Mouse (Mus musculus): ENCODE data around the gene Itih2. TPM values are rescaled to one million over a fixed set of nuclear protein-coding genes. Genes with fewer than 3 reads are reported as not detected.
A peak's percentile ranks its signal among the peaks of the same experiment; 100 is the strongest.

The Itih2 gene
- polyA plus RNA-seq, 1 experiment from 2014 or later = 4.9 TPM

DNA sequence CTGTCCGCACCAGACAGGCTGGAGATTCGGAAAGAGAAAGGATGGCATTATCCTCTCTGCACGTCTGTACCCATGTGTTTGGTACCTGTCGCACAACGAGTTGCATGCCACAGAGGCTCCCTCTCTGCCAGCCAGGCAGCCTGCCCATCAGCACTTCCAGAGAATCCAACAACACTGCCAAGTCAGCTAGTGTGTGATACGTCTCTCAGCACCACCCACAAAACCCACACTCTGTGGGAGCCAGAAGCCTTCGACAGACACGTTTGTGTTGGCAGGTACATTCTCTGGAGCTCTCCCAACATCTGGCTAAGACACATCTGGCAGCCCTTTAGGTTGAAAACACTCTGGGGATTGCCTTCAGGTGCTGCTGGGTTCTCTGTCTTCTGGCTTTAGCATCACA lies 16.0 kb upstream of the Itih2 start:
- Histone ChIP-seq H3K9me3 (ENCODE audit: control insufficient read depth, low read length) (no peaks in the 10 kb centered on the region), H3K4me2 (ENCODE audit: low read length) (no peak overlapping the region), H3K4me3 (ENCODE audit: low read length) (no peak overlapping the region), H3K36me3 (ENCODE audit: control insufficient read depth, insufficient read depth, low read length) (no peaks in the 10 kb centered on the region), H3K27ac (ENCODE audit: low read depth, low read length) (no peak overlapping the region), H3K9ac (ENCODE audit: low read depth, low read length) (no peak overlapping the region), H3K27me3 (replicated peaks; ENCODE audit: control insufficient read depth, insufficient read depth, low read length) (no peaks in the 10 kb centered on the region), H3K4me1 (ENCODE audit: control insufficient read depth, insufficient read depth, low read depth, low read length) (no peaks in the 10 kb centered on the region)
- ATAC-seq = 0 out of 2 replicates have a peak, but pooled peaks have one; percentile 37
- WGBS = 64% methylated on average over 8 of the region's 8 CpGs

DNA sequence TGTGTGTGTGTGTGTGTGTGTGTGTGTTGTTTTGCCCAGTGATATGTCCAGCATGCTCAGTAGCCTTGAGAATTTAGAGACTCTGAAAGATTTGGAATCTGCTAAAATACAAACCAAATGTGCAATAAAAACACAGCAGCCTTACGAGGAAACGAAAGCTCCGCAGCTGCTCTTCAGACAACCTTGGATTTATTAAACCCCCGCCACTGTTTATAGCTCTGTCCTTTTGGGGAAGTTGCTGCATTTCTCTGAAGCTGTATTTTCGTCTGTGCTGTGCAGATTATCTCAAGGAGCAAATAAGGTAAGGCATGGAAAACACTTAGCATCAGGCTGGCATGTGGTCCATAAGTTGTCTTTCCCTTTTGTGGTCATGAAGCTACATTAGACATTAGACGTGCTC lies 14.3 kb upstream of the Itih2 start:
- no peak for ATAC-seq
- Histone ChIP-seq H3K9ac (ENCODE audit: low read depth, low read length) (no peak overlapping the region), H3K4me1 (ENCODE audit: control insufficient read depth, insufficient read depth, low read depth, low read length) (no peaks in the 10 kb centered on the region), H3K4me2 (ENCODE audit: low read length) (no peak overlapping the region), H3K9me3 (ENCODE audit: control insufficient read depth, low read length) (no peaks in the 10 kb centered on the region), H3K27ac (ENCODE audit: low read depth, low read length) (no peak overlapping the region), H3K4me3 (ENCODE audit: low read length) (no peak overlapping the region), H3K36me3 (ENCODE audit: control insufficient read depth, insufficient read depth, low read length) (no peaks in the 10 kb centered on the region), H3K27me3 (replicated peaks; ENCODE audit: control insufficient read depth, insufficient read depth, low read length) (no peaks in the 10 kb centered on the region)
- 78% methylated on average over 6 of the region's 6 CpGs for whole genome bisulfite sequencing

DNA sequence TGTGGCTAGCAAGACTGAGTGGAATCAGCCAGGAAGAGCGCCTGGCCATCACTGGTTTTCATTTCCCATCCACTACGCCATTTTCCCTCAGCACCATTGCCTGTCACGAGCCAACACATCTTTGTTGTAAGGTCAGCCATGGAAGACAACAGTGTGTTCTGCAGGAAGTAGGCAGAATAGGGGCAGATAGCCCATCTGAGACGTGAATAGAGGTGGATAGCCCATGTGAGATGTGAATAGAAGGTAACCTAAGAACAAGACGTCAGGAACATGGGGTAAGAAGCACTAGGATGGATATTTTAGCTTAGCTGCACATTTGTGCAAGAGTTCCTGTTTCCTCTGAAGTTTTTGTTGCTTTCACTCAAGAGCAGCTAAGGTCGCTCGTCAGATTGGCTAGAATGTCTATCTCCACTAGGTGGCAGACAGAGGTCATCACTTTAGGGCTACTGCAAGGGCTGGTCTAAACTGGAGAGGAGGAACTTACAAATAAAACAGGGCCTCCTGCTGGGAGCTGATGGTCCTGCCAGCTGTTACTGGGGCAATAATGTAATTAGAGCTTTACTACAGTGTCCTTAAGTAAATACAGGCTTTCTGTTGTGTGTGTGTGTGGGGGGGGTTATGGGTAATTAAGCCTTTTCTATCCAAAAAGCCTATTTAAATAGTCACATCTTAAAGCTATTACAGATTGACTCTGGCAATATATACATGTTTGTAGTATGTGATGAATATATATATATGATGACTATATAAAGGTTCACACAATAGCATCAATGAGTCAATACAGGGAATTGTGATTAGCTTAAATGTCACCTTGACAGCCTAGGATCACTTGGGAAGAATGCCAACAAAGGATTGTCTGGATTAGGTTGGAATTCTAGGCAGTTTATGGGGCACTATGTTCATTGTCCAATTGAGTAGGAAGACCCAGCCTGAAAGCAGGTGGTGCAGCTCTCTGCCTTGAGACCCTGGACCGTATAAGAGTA lies 11.6 kb upstream of the Itih2 start:
- no peaks in the 10 kb centered on the region for H3K9me3 ChIP-seq (ENCODE audit: control insufficient read depth, low read length)
- WGBS = 27% methylated on average over 8 of the region's 8 CpGs
- no peak overlapping the region for H3K9ac ChIP-seq (ENCODE audit: low read depth, low read length)
- no peak overlapping the region for H3K4me3 ChIP-seq (ENCODE audit: low read length)
- H3K27ac ChIP-seq (ENCODE audit: low read depth, low read length) = no peak overlapping the region
- no peaks in the 10 kb centered on the region for H3K36me3 ChIP-seq (ENCODE audit: control insufficient read depth, insufficient read depth, low read length)
- no peaks in the 10 kb centered on the region for H3K4me1 ChIP-seq (ENCODE audit: control insufficient read depth, insufficient read depth, low read depth, low read length)
- no peak overlapping the region for H3K4me2 ChIP-seq (ENCODE audit: low read length)
- H3K27me3 ChIP-seq (replicated peaks; ENCODE audit: control insufficient read depth, insufficient read depth, low read length) = no peaks in the 10 kb centered on the region
- ATAC-seq = peak; percentile 88

DNA sequence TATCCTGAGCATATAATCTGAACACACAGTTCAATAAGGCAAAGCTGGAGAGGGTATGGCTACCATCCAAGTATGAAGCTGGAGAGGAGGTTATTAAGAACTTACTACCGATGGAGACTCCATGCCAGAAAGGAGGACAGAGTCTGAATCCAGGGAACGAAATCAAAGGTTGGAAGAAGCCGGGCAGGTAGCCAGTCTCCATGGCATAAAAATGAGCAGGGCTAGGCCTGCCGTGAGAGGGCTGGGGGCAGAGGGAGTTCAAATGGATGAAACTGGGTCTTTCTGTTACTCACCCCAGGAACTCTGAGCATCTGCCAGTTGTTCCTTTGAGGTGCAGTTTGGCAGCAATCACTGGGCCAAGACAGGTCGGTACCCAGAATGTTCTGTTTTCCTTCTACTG lies 9.3 kb upstream of the Itih2 start:
- H3K4me2 ChIP-seq (ENCODE audit: low read length) = no peak overlapping the region
- H3K36me3 ChIP-seq (ENCODE audit: control insufficient read depth, insufficient read depth, low read length) = no peaks in the 10 kb centered on the region
- no peaks in the 10 kb centered on the region for H3K27me3 ChIP-seq (replicated peaks; ENCODE audit: control insufficient read depth, insufficient read depth, low read length)
- H3K4me1 ChIP-seq (ENCODE audit: control insufficient read depth, insufficient read depth, low read depth, low read length) = no peaks in the 10 kb centered on the region
- H3K27ac ChIP-seq (ENCODE audit: low read depth, low read length) = no peak overlapping the region
- WGBS = 68% methylated on average over 5 of the region's 5 CpGs
- no peak for ATAC-seq
- no peak overlapping the region for H3K4me3 ChIP-seq (ENCODE audit: low read length)
- H3K9ac ChIP-seq (ENCODE audit: low read depth, low read length) = no peak overlapping the region
- no peaks in the 10 kb centered on the region for H3K9me3 ChIP-seq (ENCODE audit: control insufficient read depth, low read length)

DNA sequence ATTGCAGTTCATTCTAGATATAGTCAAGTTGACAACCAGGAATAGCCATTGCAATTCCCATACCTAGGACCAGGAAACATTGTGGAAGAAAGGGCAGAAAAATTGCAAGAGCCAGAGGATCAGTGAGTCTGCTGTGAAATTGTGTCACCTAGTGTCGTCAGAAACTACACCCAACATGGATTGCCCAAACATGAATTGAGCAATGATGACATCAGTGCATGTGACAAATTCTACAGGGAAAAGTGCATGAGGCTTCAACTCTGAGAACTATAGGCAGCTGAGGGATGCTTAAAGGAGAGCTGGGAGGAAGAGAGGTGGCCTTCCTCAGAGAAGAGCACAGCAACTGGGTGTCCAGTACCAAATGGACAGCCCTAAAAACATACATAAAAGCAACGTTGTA lies 6.1 kb upstream of the Itih2 start:
- H3K4me2 ChIP-seq (ENCODE audit: low read length) = no peak overlapping the region
- ATAC-seq = no peak
- 92% methylated on average over 2 of the region's 2 CpGs for WGBS

DNA sequence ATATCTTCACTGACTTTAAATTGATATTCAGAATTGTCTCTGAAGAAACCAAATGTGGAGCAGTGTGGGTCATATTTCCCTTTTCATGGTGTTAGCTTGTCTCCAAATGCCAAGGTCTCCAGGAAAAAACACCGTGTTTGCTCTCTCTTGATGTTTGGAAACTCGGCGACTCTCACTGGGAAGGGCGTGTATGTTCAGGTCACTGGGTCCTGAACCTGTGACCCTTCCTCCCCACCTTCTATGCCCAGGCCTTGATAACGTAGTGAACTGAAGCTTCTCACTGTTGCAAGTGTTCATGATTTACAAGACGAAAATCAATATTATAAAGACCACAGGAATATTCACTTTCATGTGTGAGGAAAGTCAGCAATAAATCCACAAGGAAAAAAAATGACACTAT lies 2.7 kb upstream of the Itih2 start:
- Histone ChIP-seq H3K27ac (ENCODE audit: low read depth, low read length) (no peak overlapping the region), H3K4me2 (ENCODE audit: low read length) (no peak overlapping the region), H3K27me3 (replicated peaks; ENCODE audit: control insufficient read depth, insufficient read depth, low read length) (no peaks in the 10 kb centered on the region), H3K4me3 (ENCODE audit: low read length) (no peak overlapping the region), H3K9ac (ENCODE audit: low read depth, low read length) (no peak overlapping the region), H3K36me3 (ENCODE audit: control insufficient read depth, insufficient read depth, low read length) (no peaks in the 10 kb centered on the region), H3K9me3 (ENCODE audit: control insufficient read depth, low read length) (no peaks in the 10 kb centered on the region), H3K4me1 (ENCODE audit: control insufficient read depth, insufficient read depth, low read depth, low read length) (no peaks in the 10 kb centered on the region)
- ATAC-seq = no peak
- WGBS = 76% methylated on average over 6 of the region's 6 CpGs

More for the DNA sequence above, 6.1 kb upstream of the Itih2 start:
- H3K9me3 ChIP-seq (ENCODE audit: control insufficient read depth, low read length) = no peaks in the 10 kb centered on the region
- H3K27ac ChIP-seq (ENCODE audit: low read depth, low read length) = no peak overlapping the region
- H3K9ac ChIP-seq (ENCODE audit: low read depth, low read length) = no peak overlapping the region
- H3K36me3 ChIP-seq (ENCODE audit: control insufficient read depth, insufficient read depth, low read length) = no peaks in the 10 kb centered on the region
- H3K4me1 ChIP-seq (ENCODE audit: control insufficient read depth, insufficient read depth, low read depth, low read length) = no peaks in the 10 kb centered on the region
- H3K4me3 ChIP-seq (ENCODE audit: low read length) = no peak overlapping the region
- no peaks in the 10 kb centered on the region for H3K27me3 ChIP-seq (replicated peaks; ENCODE audit: control insufficient read depth, insufficient read depth, low read length)

DNA sequence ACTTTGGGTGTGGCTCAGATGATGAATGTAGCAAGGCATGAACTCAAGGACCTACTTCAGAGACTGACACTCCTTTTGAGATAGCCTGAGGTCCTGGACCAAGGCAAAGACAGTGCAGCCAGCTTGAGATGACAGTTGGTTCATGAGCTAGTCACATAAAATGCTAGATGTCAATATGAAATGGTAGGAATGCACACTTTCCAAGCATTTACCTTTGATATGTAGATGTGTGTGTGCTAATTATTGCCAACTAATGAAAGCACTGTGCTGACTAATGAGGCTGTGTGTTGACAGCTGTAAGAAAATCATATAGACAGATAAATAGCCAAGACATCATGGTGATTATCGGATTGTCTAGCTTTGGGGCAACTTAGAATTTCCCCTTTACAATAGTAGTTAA lies 932 bp upstream of the Itih2 start:
- Histone ChIP-seq H3K4me1 (ENCODE audit: control insufficient read depth, insufficient read depth, low read depth, low read length) (no peaks in the 10 kb centered on the region), H3K9me3 (ENCODE audit: control insufficient read depth, low read length) (no peaks in the 10 kb centered on the region), H3K27me3 (replicated peaks; ENCODE audit: control insufficient read depth, insufficient read depth, low read length) (no peaks in the 10 kb centered on the region), H3K36me3 (ENCODE audit: control insufficient read depth, insufficient read depth, low read length) (no peaks in the 10 kb centered on the region), H3K4me3 (ENCODE audit: low read length) (no peak overlapping the region), H3K9ac (ENCODE audit: low read depth, low read length) (no peak overlapping the region), H3K27ac (ENCODE audit: low read depth, low read length) (no peak overlapping the region), H3K4me2 (ENCODE audit: low read length) (no peak overlapping the region)
- no peak for ATAC-seq
- 79% methylated on average over 1 of the region's 1 CpGs for WGBS

DNA sequence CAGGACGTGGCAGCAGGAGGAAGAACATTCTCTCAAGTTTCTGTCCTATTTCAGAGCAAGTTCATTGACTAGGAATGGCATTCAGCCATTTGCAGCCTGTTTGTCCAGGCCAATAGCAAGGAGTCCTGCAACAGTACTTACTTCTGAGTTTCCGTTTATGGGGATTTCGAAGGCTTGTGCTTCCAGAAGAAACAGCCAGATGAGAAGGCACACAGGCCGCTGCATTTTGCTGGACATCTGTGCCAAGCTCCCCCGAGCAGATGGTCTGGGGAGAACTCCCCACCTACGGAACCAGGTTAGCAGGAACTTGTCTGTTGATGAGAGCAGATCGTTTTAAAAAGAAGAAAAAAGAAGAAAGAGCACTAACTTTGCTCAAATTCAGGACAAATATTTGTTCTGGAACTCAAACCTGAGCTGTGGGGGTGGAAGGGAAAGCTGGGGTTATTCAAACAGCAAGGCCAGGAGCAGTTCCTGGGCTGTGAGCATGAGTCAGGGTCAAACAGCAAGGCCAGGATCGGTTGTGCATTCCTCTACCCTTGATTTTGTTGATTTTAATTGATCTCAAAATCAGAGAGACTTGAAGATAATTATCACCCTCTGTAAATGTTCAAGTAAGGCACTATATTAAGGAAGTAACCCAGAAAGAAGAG lies 730 bp downstream of the Itih2 start:
- no peak overlapping the region for H3K27ac ChIP-seq (ENCODE audit: low read depth, low read length)
- WGBS = 73% methylated on average over 8 of the region's 8 CpGs
- no peak for ATAC-seq

DNA sequence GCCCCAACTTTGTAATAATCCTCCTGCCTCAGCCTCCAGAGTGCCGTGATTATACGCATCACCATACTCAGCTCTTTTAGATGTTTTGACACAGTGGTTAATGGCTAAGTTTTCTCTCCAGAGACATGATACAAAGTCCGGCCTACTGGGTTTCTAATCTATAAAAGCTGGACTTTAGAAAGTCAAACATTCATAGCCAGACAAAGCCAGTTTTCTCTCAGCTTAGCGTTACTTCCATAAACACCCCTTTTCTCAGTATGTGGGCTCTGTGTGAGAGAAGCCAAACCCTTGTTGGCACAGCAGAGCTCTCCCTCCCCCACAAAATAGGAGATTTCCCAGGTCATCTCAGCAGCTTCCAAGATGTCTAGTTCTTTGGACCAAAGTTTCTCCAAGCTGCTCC lies 2.6 kb downstream of the Itih2 start:
- Histone ChIP-seq H3K27ac (ENCODE audit: low read depth, low read length) (no peak overlapping the region), H3K4me2 (ENCODE audit: low read length) (no peak overlapping the region), H3K27me3 (replicated peaks; ENCODE audit: control insufficient read depth, insufficient read depth, low read length) (no peaks in the 10 kb centered on the region), H3K9ac (ENCODE audit: low read depth, low read length) (no peak overlapping the region), H3K4me1 (ENCODE audit: control insufficient read depth, insufficient read depth, low read depth, low read length) (no peaks in the 10 kb centered on the region), H3K4me3 (ENCODE audit: low read length) (no peak overlapping the region), H3K36me3 (ENCODE audit: control insufficient read depth, insufficient read depth, low read length) (no peaks in the 10 kb centered on the region), H3K9me3 (ENCODE audit: control insufficient read depth, low read length) (no peaks in the 10 kb centered on the region)
- no peak for ATAC-seq
- 84% methylated on average over 4 of the region's 4 CpGs for WGBS

More for the DNA sequence above, 730 bp downstream of the Itih2 start:
- Histone ChIP-seq H3K27me3 (replicated peaks; ENCODE audit: control insufficient read depth, insufficient read depth, low read length) (no peaks in the 10 kb centered on the region), H3K36me3 (ENCODE audit: control insufficient read depth, insufficient read depth, low read length) (no peaks in the 10 kb centered on the region), H3K9ac (ENCODE audit: low read depth, low read length) (no peak overlapping the region), H3K9me3 (ENCODE audit: control insufficient read depth, low read length) (no peaks in the 10 kb centered on the region), H3K4me3 (ENCODE audit: low read length) (no peak overlapping the region), H3K4me1 (ENCODE audit: control insufficient read depth, insufficient read depth, low read depth, low read length) (no peaks in the 10 kb centered on the region), H3K4me2 (ENCODE audit: low read length) (no peak overlapping the region)

All from hindbrain, embryonic 16.5 days (tissue).